Mouse (Mus musculus): ENCODE measurements at regions not wholly inside any gene's neighbourhood (a gene's known extent, or its start where the extent isn't known, plus 50 kb on each side); places are given as distances from the start of the nearest gene placed in this dataset.

DNA sequence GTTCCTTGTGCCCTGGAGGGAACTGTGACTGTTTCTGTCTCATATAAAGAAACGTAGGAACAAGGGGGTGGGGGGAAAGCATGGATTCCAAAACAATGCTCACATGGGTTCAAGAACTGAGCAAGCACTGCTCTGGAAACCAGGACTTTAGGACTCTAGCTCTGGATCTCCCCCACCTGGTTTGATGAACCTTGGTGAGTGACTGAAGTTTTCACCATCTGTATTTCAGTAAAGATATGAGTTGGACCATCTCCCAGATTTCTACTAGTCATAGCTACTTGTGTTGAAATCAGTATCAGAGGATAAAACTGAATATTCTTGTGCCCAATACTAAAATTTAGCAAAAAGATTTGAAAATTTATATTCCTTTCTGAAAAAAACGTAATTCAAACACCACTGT is 70.7 kb upstream of the Rasa1 start:
- TF ChIP-seq CTCF (IDR thresholded peaks at IDR 0.05; ENCODE audit: low read depth) (no peak), EP300 (IDR thresholded peaks at IDR 0.05; ENCODE audit: low read depth) (no peak)

Data from liver, embryonic 14.5 days (tissue).